Mouse (Mus musculus) ES-E14 (cell line): ENCODE results near the gene Spag9. TPM values are rescaled to one million over a fixed set of nuclear protein-coding genes. Genes with fewer than 3 reads are reported as not detected.

Source experiments
- DNase-seq: peaks from one replicate; pipeline ENCODE4 v3.0.0-alpha.2; 2013; ENCODE audit warnings: low read depth, low spot score
- H3K27ac ChIP-seq: 2 replicates; pipeline ENCODE4 v1.5.1; 2012; ENCODE audit warnings: low read depth, mild to moderate bottlenecking, low read length, moderate library complexity, mixed read lengths; ENCODE audit not compliant: poor library complexity, insufficient read depth, severe bottlenecking
- H3K36me3 ChIP-seq: 2 replicates; pipeline ENCODE4 v1.6.1; 2012; ENCODE audit warnings: mild to moderate bottlenecking, low read length, moderate library complexity, mixed read lengths; ENCODE audit not compliant: control insufficient read depth, poor library complexity, insufficient read depth, severe bottlenecking
- H3K4me1 ChIP-seq, 2 experiments: fragments of 150-350 bp in 1 of 2; sonication (generic) in 1 of 2; 2 replicates each; pipeline ENCODE4 v1.6.1; 2012; ENCODE audit warnings: low read length in 2 of 2, mild to moderate bottlenecking in 1 of 2, mixed read lengths in 1 of 2; ENCODE audit not compliant: control insufficient read depth in 2 of 2, insufficient read depth in 2 of 2, poor library complexity in 1 of 2
- H3K4me3 ChIP-seq, 2 experiments: fragments of 150-350 bp in 1 of 2; sonication (generic) in 1 of 2; 2 replicates each; pipeline ENCODE4 v1.5.1; 2012; ENCODE audit warnings: low read length in 2 of 2, low read depth in 1 of 2, mild to moderate bottlenecking in 1 of 2, mixed read lengths in 1 of 2; ENCODE audit not compliant: insufficient read depth in 1 of 2, poor library complexity in 1 of 2, severe bottlenecking in 1 of 2
- H3K9ac ChIP-seq: 2 replicates; pipeline ENCODE4 v1.6.1; 2012; ENCODE audit warnings: low read depth, mild to moderate bottlenecking, low read length, mixed read lengths; ENCODE audit not compliant: poor library complexity, insufficient read depth, severe bottlenecking
- H3K9me3 ChIP-seq: fragments of 150-350 bp; sonication (generic); 2 replicates; pipeline ENCODE4 v1.6.1; 2012; ENCODE audit warnings: low read depth, mild to moderate bottlenecking, low read length; ENCODE audit not compliant: control insufficient read depth, insufficient read depth
- CHD2 ChIP-seq: IDR thresholded peaks from 2 replicates; pipeline ENCODE4 v1.6.1; 2014; ENCODE audit warnings: mild to moderate bottlenecking, low read depth, low read length, inconsistent platforms
- HCFC1 ChIP-seq: IDR thresholded peaks from 2 replicates; pipeline ENCODE4 v1.6.1; 2012; ENCODE audit warnings: low read length, inconsistent platforms, borderline replicate concordance; ENCODE audit not compliant: insufficient read depth
- MAFK ChIP-seq: IDR thresholded peaks from 2 replicates; pipeline ENCODE4 v1.6.1; 2014; ENCODE audit warnings: mild to moderate bottlenecking, low read depth, low read length, inconsistent platforms; ENCODE audit not compliant: insufficient read depth
- ZC3H11A ChIP-seq: IDR thresholded peaks from 2 replicates; pipeline ENCODE4 v1.6.1; 2012; ENCODE audit warnings: low read depth, mild to moderate bottlenecking, inconsistent platforms, low read length, borderline replicate concordance
- ZNF384 ChIP-seq: IDR thresholded peaks from 2 replicates; pipeline ENCODE4 v1.6.1; 2012; ENCODE audit warnings: low read depth, low read length, inconsistent platforms
- in situ Hi-C, 2 experiments: fragments of 600-800 bp; cut with MboI; formaldehyde crosslinking; loops; one replicate each; pipeline ENCODE4 v1.15.1; 2025; ENCODE audit warnings: low sequenced_read_pairs in 2 of 2, inconsistent platforms in 1 of 2; ENCODE audit not compliant: unreplicated experiment in 2 of 2
- total RNA-seq: library from RNA; depleted of rRNA; stranded (reverse); fragments of 300-350 nt; gene quantifications from 2 replicates; pipeline ENCODE4 v1.2.3, GENCODE M21; 2012

The Spag9 gene
- total RNA-seq, 1 experiment: 20.9 TPM

- Histone ChIP-seq H3K27ac (peak overlapping the region; percentile 85), H3K36me3 (peaks cover 54% of the 10 kb centered on the region)
Measured at GRCm38 (mm10) chr11:93954738-93955255, 41.1 kb upstream of the Spag9 start.

DNA sequence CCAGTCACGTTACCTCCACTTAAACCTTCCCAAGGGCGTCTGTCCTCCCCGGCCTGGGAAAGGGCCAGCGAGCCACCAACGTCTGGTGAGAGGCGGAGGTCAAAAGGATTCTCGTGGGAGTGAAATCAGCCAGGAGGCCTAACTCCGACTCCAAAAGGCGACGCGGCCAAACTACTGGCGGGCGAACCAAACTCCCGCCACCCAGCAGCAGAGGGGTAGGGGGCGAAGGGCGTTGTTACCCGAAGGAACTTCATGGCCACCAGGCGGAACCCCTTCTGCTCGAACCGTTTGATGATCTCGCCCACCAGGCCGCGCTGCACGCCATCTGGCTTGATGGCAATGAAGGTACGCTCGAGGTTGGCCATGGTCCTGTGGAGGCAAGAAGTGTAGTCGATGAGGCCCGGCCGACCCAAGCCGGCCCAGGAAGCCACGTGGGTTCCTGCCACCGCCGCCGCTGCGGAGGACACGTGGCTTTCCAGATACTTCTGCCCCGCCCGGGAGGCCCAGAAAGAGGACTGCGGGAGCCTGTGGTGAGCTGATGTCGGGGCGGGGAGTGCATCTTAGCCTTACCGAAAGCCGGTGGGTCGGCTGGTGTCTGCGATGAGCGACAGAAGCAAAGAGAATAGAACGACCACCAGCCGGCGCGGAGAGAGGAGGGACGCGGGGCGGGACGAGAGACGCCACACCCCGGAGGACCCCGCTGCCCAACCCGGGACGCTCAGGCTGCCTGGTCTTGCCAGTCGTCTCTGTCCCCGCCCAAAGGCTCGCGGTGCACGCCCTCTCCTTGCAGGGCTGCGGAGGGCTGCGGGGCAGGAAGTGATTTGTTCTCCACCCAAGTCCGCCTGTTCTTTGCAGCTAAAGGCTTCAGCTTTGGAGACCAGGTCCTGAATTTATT lies 40.4 kb upstream of the Spag9 start:
- peak; percentile 89 for DNase-seq
- Histone ChIP-seq H3K36me3 (peaks cover 51% of the 10 kb centered on the region), H3K4me1 (peaks cover 3 to 17% of the 10 kb centered on the region in 2 experiments), H3K4me3 (peak overlapping the region; percentile 75 to 83), H3K9me3 (no peaks in the 10 kb centered on the region), H3K9ac (peak overlapping the region; percentile 89), H3K27ac (peak overlapping the region; percentile 85)
- TF ChIP-seq CHD2 (no peak), ZC3H11A (no peak), MAFK (no peak), HCFC1 (no peak), ZNF384 (no peak)
- in situ Hi-C loops: no loop called here

More at GRCm38 (mm10) chr11:93954738-93955255, 41.1 kb upstream of the Spag9 start:
- DNase-seq: no peak
- in situ Hi-C loops: no loop called here
- H3K4me3 ChIP-seq: peak overlapping the region; percentile 75 to 83
- peak overlapping the region; percentile 89 for H3K9ac ChIP-seq
- peaks cover 3 to 17% of the 10 kb centered on the region in 2 experiments for H3K4me1 ChIP-seq
- H3K9me3 ChIP-seq: no peaks in the 10 kb centered on the region
- TF ChIP-seq MAFK: no peak

DNA sequence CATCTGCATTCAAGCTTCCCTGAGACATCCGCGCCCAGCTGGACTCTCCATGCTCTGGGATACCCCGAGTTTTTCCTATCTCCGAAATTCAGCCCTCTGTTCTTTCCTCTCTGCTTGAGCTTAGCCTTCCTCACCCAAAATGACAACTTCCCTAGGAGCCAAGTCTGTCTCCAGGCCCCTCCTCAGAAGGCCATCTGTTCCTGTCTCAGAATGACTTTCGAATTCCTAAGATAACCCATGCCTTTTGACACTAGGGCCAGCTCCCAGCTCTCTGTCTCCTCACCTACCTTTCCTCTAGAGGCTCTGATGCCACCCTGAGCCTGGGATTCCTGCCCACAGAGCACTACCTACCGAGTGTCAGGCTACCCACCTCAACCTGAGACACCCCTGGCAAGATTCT lies 39.7 kb upstream of the Spag9 start, which contains the start of gene Nme2:
Gene Nme2 (minus strand): TSS at position 101 of the 400 bp plus-strand sequence.
- no peaks in the 10 kb centered on the region for H3K9me3 ChIP-seq
- in situ Hi-C loops: no loop called here
- peak within 1 kb of the TSS; percentile 75 to 83 for H3K4me3 ChIP-seq
- no peak for TF ChIP-seq ZC3H11A
- TF ChIP-seq CHD2: no peak
- TF ChIP-seq MAFK: no peak
- TF ChIP-seq ZNF384: no peak
- no peak for TF ChIP-seq HCFC1
- H3K4me1 ChIP-seq: peaks cover 3 to 17% of the 10 kb centered on the region in 2 experiments
- peak within 1 kb of the TSS; percentile 89 for H3K9ac ChIP-seq
- DNase-seq: no peak
- H3K36me3 ChIP-seq: peaks cover 50% of the 10 kb centered on the region
- H3K27ac ChIP-seq: peak within 1 kb of the TSS; percentile 85

- in situ Hi-C loops: no loop called here
Measured at GRCm38 (mm10) chr11:93957031-93957555, 38.8 kb upstream of the Spag9 start.

More at GRCm38 (mm10) chr11:93957031-93957555, 38.8 kb upstream of the Spag9 start:
- Histone ChIP-seq H3K4me3 (no peak overlapping the region), H3K36me3 (peaks cover 50% of the 10 kb centered on the region), H3K27ac (peak overlapping the region; percentile 74; the same call in 1 of the 2 replicates), H3K4me1 (peaks cover 3 to 17% of the 10 kb centered on the region in 2 experiments), H3K9ac (no peak overlapping the region), H3K9me3 (no peaks in the 10 kb centered on the region)
- DNase-seq: no peak
- TF ChIP-seq HCFC1 (no peak), CHD2 (no peak), ZC3H11A (no peak), ZNF384 (no peak), MAFK (no peak)
